Mouse (Mus musculus): ENCODE results near the gene Scrt2. TPM values are rescaled to one million over a fixed set of nuclear protein-coding genes. Genes with fewer than 3 reads are reported as not detected.
A peak's percentile ranks its signal among the peaks of the same experiment; 100 is the strongest.

The Scrt2 gene
- polyA plus RNA-seq, 1 experiment from 2014 or later, result not detected

GRCm38 (mm10) chr2:152112490-152112889 lies 31.2 kb downstream of the Scrt2 start:
- Histone ChIP-seq H3K4me2 (no peak overlapping the region), H3K4me1 (peaks cover 19% of the 10 kb centered on the region), H3K9ac (no peak overlapping the region), H3K9me3 (no peaks in the 10 kb centered on the region), H3K4me3 (no peak overlapping the region), H3K36me3 (no peaks in the 10 kb centered on the region), H3K27ac (no peak overlapping the region), H3K27me3 (peaks cover 12% of the 10 kb centered on the region)
- WGBS, result 77% methylated on average over 5 of the region's 5 CpGs
- ATAC-seq (ENCODE audit: insufficient number of reproducible peaks, low FRiP score, low TSS enrichment, low read depth), result no peak

GRCm38 (mm10) chr2:152112970-152113369 lies 31.6 kb downstream of the Scrt2 start:
- Histone ChIP-seq H3K27me3 (peaks cover 12% of the 10 kb centered on the region), H3K9ac (no peak overlapping the region), H3K4me2 (no peak overlapping the region), H3K36me3 (no peaks in the 10 kb centered on the region), H3K4me1 (peaks cover 19% of the 10 kb centered on the region), H3K9me3 (no peaks in the 10 kb centered on the region), H3K4me3 (no peak overlapping the region), H3K27ac (no peak overlapping the region)
- no peak for ATAC-seq (ENCODE audit: insufficient number of reproducible peaks, low FRiP score, low TSS enrichment, low read depth)
- 50% methylated on average over 10 of the region's 10 CpGs for WGBS

GRCm38 (mm10) chr2:152114057-152114975 lies 33.0 kb downstream of the Scrt2 start:
- Histone ChIP-seq H3K4me1 (peaks cover 19% of the 10 kb centered on the region), H3K4me3 (peak overlapping the region; percentile 12; the same call in 1 of the 2 replicates), H3K9me3 (no peaks in the 10 kb centered on the region), H3K9ac (no peak overlapping the region), H3K27ac (no peak overlapping the region), H3K4me2 (peak overlapping the region; percentile 46), H3K36me3 (no peaks in the 10 kb centered on the region), H3K27me3 (peaks cover 12% of the 10 kb centered on the region)
- 12% methylated on average over 36 of the region's 36 CpGs for WGBS
- ATAC-seq (ENCODE audit: insufficient number of reproducible peaks, low FRiP score, low TSS enrichment, low read depth), result no peak

GRCm38 (mm10) chr2:152117694-152118093 lies 36.4 kb downstream of the Scrt2 start:
- Histone ChIP-seq H3K36me3 (no peaks in the 10 kb centered on the region), H3K4me1 (peaks cover 15% of the 10 kb centered on the region), H3K27ac (no peak overlapping the region), H3K4me3 (no peak overlapping the region), H3K27me3 (peaks cover 19% of the 10 kb centered on the region), H3K4me2 (no peak overlapping the region), H3K9ac (no peak overlapping the region), H3K9me3 (no peaks in the 10 kb centered on the region)
- no peak for ATAC-seq (ENCODE audit: insufficient number of reproducible peaks, low FRiP score, low TSS enrichment, low read depth)
- 85% methylated on average over 7 of the region's 7 CpGs for WGBS

- H3K9ac ChIP-seq, result no peak overlapping the region
- H3K27ac ChIP-seq, result no peak overlapping the region
- no peaks in the 10 kb centered on the region for H3K36me3 ChIP-seq
- no peak for ATAC-seq (ENCODE audit: insufficient number of reproducible peaks, low FRiP score, low TSS enrichment, low read depth)
- WGBS, result 32% methylated on average over 6 of the region's 6 CpGs
- peaks cover 15% of the 10 kb centered on the region for H3K27me3 ChIP-seq
- H3K4me2 ChIP-seq, result no peak overlapping the region
- no peak overlapping the region for H3K4me3 ChIP-seq
- no peaks in the 10 kb centered on the region for H3K9me3 ChIP-seq
- peaks cover 12% of the 10 kb centered on the region for H3K4me1 ChIP-seq
Measured at GRCm38 (mm10) chr2:152119228-152119865, 38.0 kb downstream of the Scrt2 start.

- ATAC-seq (ENCODE audit: insufficient number of reproducible peaks, low FRiP score, low TSS enrichment, low read depth), result no peak
- H3K4me2 ChIP-seq, result no peak overlapping the region
Measured at GRCm38 (mm10) chr2:152122896-152123295, 41.6 kb downstream of the Scrt2 start.

GRCm38 (mm10) chr2:152128597-152128996 lies 47.3 kb downstream of the Scrt2 start:
- no peak overlapping the region for H3K27ac ChIP-seq
- ATAC-seq (ENCODE audit: insufficient number of reproducible peaks, low FRiP score, low TSS enrichment, low read depth), result no peak
- no peak overlapping the region for H3K4me3 ChIP-seq
- 68% methylated on average over 2 of the region's 2 CpGs for WGBS
- peaks cover 13% of the 10 kb centered on the region for H3K4me1 ChIP-seq
- H3K9ac ChIP-seq, result no peak overlapping the region
- H3K4me2 ChIP-seq, result no peak overlapping the region
- no peaks in the 10 kb centered on the region for H3K36me3 ChIP-seq
- H3K9me3 ChIP-seq, result no peaks in the 10 kb centered on the region
- H3K27me3 ChIP-seq, result no peaks in the 10 kb centered on the region

More at GRCm38 (mm10) chr2:152122896-152123295, 41.6 kb downstream of the Scrt2 start:
- H3K36me3 ChIP-seq, result no peaks in the 10 kb centered on the region
- no peaks in the 10 kb centered on the region for H3K9me3 ChIP-seq
- no peaks in the 10 kb centered on the region for H3K4me1 ChIP-seq
- 76% methylated on average over 9 of the region's 9 CpGs for WGBS
- peaks cover 7% of the 10 kb centered on the region; the same call in 1 of the 2 replicates for H3K27me3 ChIP-seq
- no peak overlapping the region for H3K27ac ChIP-seq
- H3K9ac ChIP-seq, result no peak overlapping the region
- no peak overlapping the region for H3K4me3 ChIP-seq

GRCm38 (mm10) chr2:152129778-152130177 lies 48.4 kb downstream of the Scrt2 start:
- no peak for ATAC-seq (ENCODE audit: insufficient number of reproducible peaks, low FRiP score, low TSS enrichment, low read depth)
- Histone ChIP-seq H3K4me3 (no peak overlapping the region), H3K4me1 (peaks cover 13% of the 10 kb centered on the region), H3K27ac (no peak overlapping the region), H3K36me3 (no peaks in the 10 kb centered on the region), H3K4me2 (no peak overlapping the region), H3K9me3 (no peaks in the 10 kb centered on the region), H3K27me3 (no peaks in the 10 kb centered on the region), H3K9ac (no peak overlapping the region)
- WGBS, result 72% methylated on average over 3 of the region's 3 CpGs

- H3K9ac ChIP-seq, result no peak overlapping the region
- no peaks in the 10 kb centered on the region for H3K9me3 ChIP-seq
- no peak overlapping the region for H3K27ac ChIP-seq
- WGBS, result 18% methylated on average over 9 of the region's 9 CpGs
- H3K4me2 ChIP-seq, result no peak overlapping the region
- H3K4me3 ChIP-seq, result no peak overlapping the region
- ATAC-seq (ENCODE audit: insufficient number of reproducible peaks, low FRiP score, low TSS enrichment, low read depth), result no peak
- no peaks in the 10 kb centered on the region for H3K27me3 ChIP-seq
- no peaks in the 10 kb centered on the region for H3K36me3 ChIP-seq
- H3K4me1 ChIP-seq, result peaks cover 13% of the 10 kb centered on the region
Measured at GRCm38 (mm10) chr2:152132016-152132415, 50.7 kb downstream of the Scrt2 start.

- Histone ChIP-seq H3K4me1 (peaks cover 13% of the 10 kb centered on the region), H3K27me3 (no peaks in the 10 kb centered on the region), H3K4me2 (no peak overlapping the region), H3K9me3 (no peaks in the 10 kb centered on the region), H3K27ac (no peak overlapping the region), H3K9ac (no peak overlapping the region), H3K36me3 (no peaks in the 10 kb centered on the region), H3K4me3 (no peak overlapping the region)
- no peak for ATAC-seq (ENCODE audit: insufficient number of reproducible peaks, low FRiP score, low TSS enrichment, low read depth)
- 50% methylated on average over 8 of the region's 8 CpGs for WGBS
Measured at GRCm38 (mm10) chr2:152132691-152133090, 51.4 kb downstream of the Scrt2 start.

GRCm38 (mm10) chr2:152139191-152139987 lies 58.1 kb downstream of the Scrt2 start:
- H3K36me3 ChIP-seq, result no peaks in the 10 kb centered on the region
- peaks cover 32% of the 10 kb centered on the region for H3K4me1 ChIP-seq
- ATAC-seq (ENCODE audit: insufficient number of reproducible peaks, low FRiP score, low TSS enrichment, low read depth), result no peak
- no peak overlapping the region for H3K27ac ChIP-seq
- no peak overlapping the region for H3K9ac ChIP-seq
- H3K9me3 ChIP-seq, result no peaks in the 10 kb centered on the region
- no peak overlapping the region for H3K4me2 ChIP-seq
- no peak overlapping the region for H3K4me3 ChIP-seq
- WGBS, result 73% methylated on average over 10 of the region's 10 CpGs
- H3K27me3 ChIP-seq, result peaks cover 41% of the 10 kb centered on the region
